Mouse (Mus musculus): ENCODE measurements at regions not wholly inside any gene's neighbourhood (a gene's known extent, or its start where the extent isn't known, plus 50 kb on each side); places are given as distances from the start of the nearest gene placed in this dataset.
A peak's percentile ranks its signal among the peaks of the same experiment; 100 is the strongest.

DNA sequence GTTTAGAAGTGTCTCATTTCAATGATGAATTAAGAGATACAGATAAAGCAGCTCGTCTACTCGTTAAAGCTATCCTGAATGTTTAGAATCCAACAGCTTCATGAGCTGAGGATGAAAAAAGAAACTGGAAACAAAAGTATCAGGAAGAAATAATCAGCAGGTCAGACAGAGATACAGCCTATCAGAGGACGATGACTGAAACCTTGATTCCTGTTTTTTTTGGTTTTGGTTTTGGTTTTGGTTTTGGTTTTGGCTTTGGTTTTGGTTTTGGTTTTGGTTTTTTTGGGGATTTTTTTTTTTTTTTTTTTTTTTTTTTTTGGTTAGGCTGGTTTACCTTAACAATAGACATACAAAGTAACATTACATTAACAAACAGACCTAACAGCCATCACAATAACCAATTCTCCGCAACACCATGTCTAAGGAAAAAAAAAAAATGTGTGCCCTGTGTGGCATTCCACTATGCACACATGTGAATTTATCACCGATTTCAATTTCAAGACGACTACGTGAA lies 66.9 kb upstream of the Pdha2 start:
- H3K4me3 ChIP-seq (replicated peaks), result no peak overlapping the region
- H3K4me1 ChIP-seq (replicated peaks), result no peaks in the 10 kb centered on the region
- WGBS, result 88% methylated on average over 7 of the region's 7 CpGs
- H3K36me3 ChIP-seq, result no peaks in the 10 kb centered on the region
- ATAC-seq, result no peak
- no peak overlapping the region for H3K9ac ChIP-seq (replicated peaks)
- H3K9me3 ChIP-seq, result no peaks in the 10 kb centered on the region
- H3K27ac ChIP-seq, result no peak overlapping the region
- no peaks in the 10 kb centered on the region for H3K27me3 ChIP-seq
- H3K4me2 ChIP-seq (replicated peaks), result no peak overlapping the region

DNA sequence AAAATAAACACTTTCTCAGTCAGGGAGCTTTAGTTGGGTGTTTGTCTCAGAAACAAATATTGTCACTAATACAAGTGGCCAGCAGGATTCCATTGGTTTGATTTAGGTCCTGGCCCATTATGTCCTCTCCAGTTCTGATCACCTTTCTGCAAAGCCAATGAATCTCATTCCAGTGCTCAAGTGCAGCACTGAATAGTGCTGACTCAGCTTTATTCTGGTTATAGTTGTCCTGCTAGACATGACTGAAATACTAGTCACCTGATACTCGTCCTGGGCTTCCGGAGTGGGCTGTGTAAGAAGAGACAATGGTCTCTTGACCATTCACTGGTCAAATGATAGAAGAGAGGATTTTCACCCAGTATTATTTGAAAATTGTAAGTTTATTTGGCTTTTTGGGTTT lies 81.6 kb upstream of the Pdha2 start:
- no peak overlapping the region for H3K4me2 ChIP-seq (replicated peaks)
- no peaks in the 10 kb centered on the region for H3K36me3 ChIP-seq
- no peak for ATAC-seq
- H3K9ac ChIP-seq (replicated peaks), result no peak overlapping the region
- no peaks in the 10 kb centered on the region for H3K4me1 ChIP-seq (replicated peaks)
- 85% methylated on average over 2 of the region's 2 CpGs for WGBS
- no peak overlapping the region for H3K4me3 ChIP-seq (replicated peaks)
- no peaks in the 10 kb centered on the region for H3K9me3 ChIP-seq
- H3K27me3 ChIP-seq, result no peaks in the 10 kb centered on the region
- H3K27ac ChIP-seq, result no peak overlapping the region

DNA sequence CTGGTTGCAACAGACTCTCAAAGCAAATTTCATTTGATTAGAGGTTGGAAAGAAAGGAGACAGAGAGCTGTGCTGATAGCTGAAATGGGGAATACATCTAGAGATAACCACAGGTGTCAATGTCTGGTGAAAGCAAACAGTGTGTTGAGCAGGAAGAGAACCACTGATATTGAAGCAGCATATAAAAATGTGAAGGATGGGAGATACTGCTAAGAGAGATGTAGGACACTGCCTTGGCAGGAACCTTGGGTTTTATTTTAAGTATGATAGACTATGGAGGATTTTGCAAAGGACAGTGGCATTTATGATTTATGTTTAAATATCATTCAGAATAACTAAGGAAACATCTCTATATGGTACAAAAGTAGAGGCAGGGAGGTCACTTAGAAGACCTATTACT lies 84.7 kb upstream of the Pdha2 start:
- no peak for ATAC-seq
- Histone ChIP-seq H3K4me2 (replicated peaks) (no peak overlapping the region), H3K27me3 (no peaks in the 10 kb centered on the region), H3K9me3 (no peaks in the 10 kb centered on the region), H3K9ac (replicated peaks) (no peak overlapping the region), H3K36me3 (no peaks in the 10 kb centered on the region), H3K4me1 (replicated peaks) (no peaks in the 10 kb centered on the region), H3K27ac (no peak overlapping the region), H3K4me3 (replicated peaks) (no peak overlapping the region)

DNA sequence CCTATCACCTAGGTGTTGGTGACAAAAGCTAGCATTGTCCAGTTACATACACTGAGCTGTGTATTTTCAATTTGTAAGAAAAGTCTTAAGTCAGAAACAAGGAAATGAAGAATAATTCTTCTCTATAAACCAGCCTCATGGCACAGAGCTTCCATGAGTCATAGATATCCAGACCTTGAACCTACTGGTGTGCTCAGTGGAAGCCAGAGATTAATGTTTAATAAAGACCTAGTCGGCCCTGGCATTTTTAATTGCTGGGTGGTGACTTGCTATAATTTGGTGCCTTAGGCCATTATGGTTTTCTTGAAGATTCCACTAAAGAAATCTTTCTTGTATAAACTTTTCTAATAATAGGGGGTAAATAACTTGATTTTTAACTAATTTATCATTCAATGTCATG lies 87.6 kb upstream of the Pdha2 start:
- H3K9me3 ChIP-seq, result no peaks in the 10 kb centered on the region
- H3K4me1 ChIP-seq (replicated peaks), result no peaks in the 10 kb centered on the region
- no peak for ATAC-seq
- no peak overlapping the region for H3K27ac ChIP-seq
- WGBS, result 88% methylated on average over 1 of the region's 1 CpGs
- no peak overlapping the region for H3K9ac ChIP-seq (replicated peaks)
- no peak overlapping the region for H3K4me2 ChIP-seq (replicated peaks)
- H3K27me3 ChIP-seq, result no peaks in the 10 kb centered on the region
- no peaks in the 10 kb centered on the region for H3K36me3 ChIP-seq
- H3K4me3 ChIP-seq (replicated peaks), result no peak overlapping the region

DNA sequence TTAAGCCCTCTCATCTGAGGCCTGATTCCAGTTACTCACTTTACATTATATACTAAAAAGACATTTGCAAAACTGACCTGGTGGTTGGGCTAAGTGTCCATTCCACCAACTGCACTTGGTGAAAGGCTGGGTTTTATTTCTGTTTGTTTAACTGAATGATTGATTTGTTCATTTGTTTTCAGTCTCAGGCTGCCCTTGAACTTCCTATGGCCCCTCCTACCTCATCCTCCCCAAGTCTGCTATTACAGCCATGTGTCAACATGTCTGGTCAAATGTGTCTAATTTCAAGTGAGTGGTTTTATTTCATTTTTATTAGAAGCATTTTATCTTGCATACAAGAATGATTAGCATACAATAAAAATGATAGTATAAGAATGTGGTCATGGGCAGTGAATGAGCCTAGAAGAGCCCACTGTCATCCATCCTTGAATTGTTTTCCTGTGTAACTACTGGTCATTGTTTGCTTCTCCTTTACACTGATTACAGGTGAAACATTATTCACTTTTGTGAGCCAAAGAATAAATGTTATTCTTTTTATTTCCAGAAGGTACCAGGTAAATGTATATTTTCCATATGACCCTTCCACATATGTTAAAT lies 121.5 kb upstream of the Pdha2 start:
- no peak overlapping the region for H3K4me3 ChIP-seq (replicated peaks)
- no peaks in the 10 kb centered on the region for H3K36me3 ChIP-seq
- no peaks in the 10 kb centered on the region for H3K9me3 ChIP-seq
- H3K27me3 ChIP-seq, result no peaks in the 10 kb centered on the region
- H3K4me1 ChIP-seq (replicated peaks), result no peaks in the 10 kb centered on the region
- no peak overlapping the region for H3K4me2 ChIP-seq (replicated peaks)
- no peak for ATAC-seq
- H3K9ac ChIP-seq (replicated peaks), result no peak overlapping the region
- H3K27ac ChIP-seq, result no peak overlapping the region

DNA sequence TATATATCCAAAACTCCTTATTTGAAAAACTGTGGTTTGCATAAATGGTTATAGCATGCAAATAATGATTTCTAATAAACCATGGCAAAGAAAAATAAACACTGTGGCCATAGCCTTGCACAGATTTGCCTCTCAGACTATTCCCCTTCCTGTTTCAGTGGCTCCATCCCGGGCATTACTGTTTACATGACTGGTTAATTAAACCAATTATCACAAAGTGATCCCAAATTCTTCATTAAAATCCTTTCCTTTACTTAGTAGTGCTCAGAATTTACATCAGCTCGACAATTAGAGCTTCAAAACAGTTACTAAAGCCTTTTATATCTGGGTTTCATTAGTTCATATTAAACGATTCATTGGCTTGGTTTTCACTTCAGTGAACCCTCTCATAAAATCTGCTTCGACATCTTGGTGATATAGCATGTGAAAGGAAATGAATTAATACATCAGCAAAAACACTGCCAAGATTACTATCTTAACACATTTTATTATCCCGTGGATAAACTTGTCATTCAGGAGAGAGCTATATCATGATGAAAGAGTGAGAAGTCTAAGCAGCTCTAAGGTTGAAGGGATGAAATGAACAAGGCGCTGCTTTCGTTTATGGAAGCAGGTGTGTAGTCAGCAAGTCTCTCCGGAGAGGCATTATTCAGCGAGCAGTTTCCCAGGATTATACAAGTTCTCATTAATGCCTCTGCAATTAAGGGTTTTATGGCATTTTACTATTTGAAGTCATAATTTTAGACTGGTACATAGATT lies 126.2 kb upstream of the Pdha2 start:
- 64% methylated on average over 9 of the region's 9 CpGs for WGBS
- H3K27me3 ChIP-seq, result no peaks in the 10 kb centered on the region
- no peaks in the 10 kb centered on the region for H3K36me3 ChIP-seq
- 0 out of 2 replicates have a peak overlapping the region, but pooled peaks have one; percentile 9 for H3K27ac ChIP-seq
- H3K4me1 ChIP-seq (replicated peaks), result no peaks in the 10 kb centered on the region
- H3K9ac ChIP-seq (replicated peaks), result no peak overlapping the region
- no peak overlapping the region for H3K4me3 ChIP-seq (replicated peaks)
- no peaks in the 10 kb centered on the region for H3K9me3 ChIP-seq
- ATAC-seq, result no peak
- H3K4me2 ChIP-seq (replicated peaks), result no peak overlapping the region

DNA sequence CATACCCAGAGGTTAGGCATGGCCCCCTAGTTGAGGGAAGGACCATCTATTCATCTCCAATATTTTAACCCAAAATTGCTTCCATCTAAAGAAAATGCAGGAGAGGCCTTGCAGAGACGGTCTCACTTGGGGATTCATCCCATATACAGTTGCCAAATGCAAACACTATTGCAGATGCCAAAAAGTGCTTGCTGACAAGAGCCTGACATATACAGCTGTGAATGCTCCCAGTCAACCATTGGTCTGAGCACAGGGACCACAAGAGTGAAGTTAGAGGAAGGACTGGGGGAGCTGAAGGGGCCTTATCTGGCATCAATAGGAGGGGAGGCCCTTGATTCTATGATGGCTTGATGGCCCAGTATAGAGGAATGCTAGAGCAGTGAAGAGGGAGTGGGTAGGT lies 111.1 kb upstream of the Unc5c start:
- H3K36me3 ChIP-seq, result no peaks in the 10 kb centered on the region
- no peak overlapping the region for H3K4me3 ChIP-seq (replicated peaks)
- H3K27me3 ChIP-seq, result no peaks in the 10 kb centered on the region
- H3K4me1 ChIP-seq (replicated peaks), result no peaks in the 10 kb centered on the region
- H3K4me2 ChIP-seq (replicated peaks), result no peak overlapping the region
- no peak for ATAC-seq
- 85% methylated on average over 1 of the region's 1 CpGs for WGBS
- no peak overlapping the region for H3K27ac ChIP-seq
- no peaks in the 10 kb centered on the region for H3K9me3 ChIP-seq
- H3K9ac ChIP-seq (replicated peaks), result no peak overlapping the region

DNA sequence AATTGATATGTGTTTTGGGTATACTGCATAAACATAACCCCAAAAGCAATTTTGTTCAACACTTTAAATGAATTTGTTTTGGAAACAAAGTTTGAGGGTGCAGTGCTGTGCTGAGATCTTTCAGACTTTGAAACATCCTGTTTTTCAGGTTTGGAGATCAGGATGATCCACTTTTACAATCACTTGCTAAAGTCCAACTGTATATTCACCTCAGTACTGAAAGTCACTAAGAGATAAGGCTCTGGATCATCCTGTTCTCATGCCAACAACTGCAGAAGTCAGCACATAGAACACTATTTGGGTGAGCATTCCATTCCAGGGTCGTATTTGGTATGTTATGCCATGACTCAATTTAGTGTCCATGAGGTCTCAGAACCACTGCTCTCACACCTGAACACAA lies 72.0 kb upstream of the Unc5c start:
- no peak overlapping the region for H3K27ac ChIP-seq
- ATAC-seq, result no peak

DNA sequence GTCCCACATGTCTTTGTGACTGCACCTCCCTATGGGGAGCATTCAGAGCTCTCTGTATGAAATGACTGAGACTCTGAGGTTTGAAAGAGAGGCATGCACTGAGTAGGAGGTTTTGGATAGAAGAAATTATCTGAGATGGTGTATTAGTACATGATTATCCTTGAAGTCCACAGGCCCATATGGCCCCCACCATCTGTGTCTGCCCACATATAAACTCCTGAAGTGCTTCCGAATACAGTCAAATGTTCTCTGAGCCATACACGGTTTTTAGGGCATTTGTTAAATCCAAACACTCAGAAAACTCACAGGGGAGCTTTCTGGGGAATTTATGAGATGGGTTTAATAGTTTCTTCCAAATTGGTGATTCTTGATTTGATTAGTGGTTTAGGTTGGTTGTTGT lies 66.8 kb upstream of the Unc5c start:
- no peaks in the 10 kb centered on the region for H3K4me1 ChIP-seq (replicated peaks)
- no peaks in the 10 kb centered on the region for H3K36me3 ChIP-seq
- no peaks in the 10 kb centered on the region for H3K27me3 ChIP-seq
- no peak overlapping the region for H3K4me3 ChIP-seq (replicated peaks)
- WGBS, result 76% methylated on average over 2 of the region's 2 CpGs
- no peak for ATAC-seq
- H3K9me3 ChIP-seq, result no peaks in the 10 kb centered on the region
- no peak overlapping the region for H3K9ac ChIP-seq (replicated peaks)
- H3K27ac ChIP-seq, result no peak overlapping the region
- H3K4me2 ChIP-seq (replicated peaks), result no peak overlapping the region

More for the DNA sequence above, 72.0 kb upstream of the Unc5c start:
- no peak overlapping the region for H3K4me2 ChIP-seq (replicated peaks)
- H3K9ac ChIP-seq (replicated peaks), result no peak overlapping the region
- no peaks in the 10 kb centered on the region for H3K27me3 ChIP-seq
- 81% methylated on average over 1 of the region's 1 CpGs for WGBS
- H3K9me3 ChIP-seq, result no peaks in the 10 kb centered on the region
- H3K4me3 ChIP-seq (replicated peaks), result no peak overlapping the region
- H3K36me3 ChIP-seq, result no peaks in the 10 kb centered on the region
- no peaks in the 10 kb centered on the region for H3K4me1 ChIP-seq (replicated peaks)
